Mouse (Mus musculus) heart, adult 18-20 months (tissue): ENCODE results near the gene Rxra. TPM values are rescaled to one million over a fixed set of nuclear protein-coding genes. Genes with fewer than 3 reads are reported as not detected.

Source experiments
- DNase-seq, 2 experiments: peaks; one replicate each; pipeline ENCODE4 v3.0.0; 2021 to 2022; ENCODE audit warnings: mixed read lengths in 1 of 2
- total RNA-seq, 2 experiments: library from RNA; stranded (reverse); gene quantifications; 2 replicates each; pipeline ENCODE4 v1.2.3; 2021

Gene Rxra
- total RNA-seq, 2 experiments from 2014 or later: 51.3 to 52.4 TPM

DNA sequence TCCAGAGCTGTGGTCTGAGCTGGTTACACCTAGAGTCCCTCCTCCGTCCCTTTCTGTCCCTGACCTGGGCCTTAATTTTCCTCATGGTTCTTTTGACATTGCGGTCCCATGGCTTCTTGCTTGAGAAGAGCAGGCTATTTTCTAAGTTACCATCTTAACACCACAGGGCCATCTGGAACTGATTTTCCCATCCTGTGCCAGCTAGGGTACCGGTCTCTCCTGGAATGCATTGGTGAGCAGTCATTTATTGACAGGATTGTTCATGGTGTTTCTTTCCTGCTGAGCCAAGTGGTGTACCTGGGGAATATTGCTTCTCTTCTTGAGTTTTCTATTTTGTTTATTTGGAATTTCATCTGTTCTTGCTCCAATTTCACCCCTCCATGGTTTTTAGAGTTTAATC is 131.4 kb downstream of the Rxra start:
- DNase-seq: no peak

DNA sequence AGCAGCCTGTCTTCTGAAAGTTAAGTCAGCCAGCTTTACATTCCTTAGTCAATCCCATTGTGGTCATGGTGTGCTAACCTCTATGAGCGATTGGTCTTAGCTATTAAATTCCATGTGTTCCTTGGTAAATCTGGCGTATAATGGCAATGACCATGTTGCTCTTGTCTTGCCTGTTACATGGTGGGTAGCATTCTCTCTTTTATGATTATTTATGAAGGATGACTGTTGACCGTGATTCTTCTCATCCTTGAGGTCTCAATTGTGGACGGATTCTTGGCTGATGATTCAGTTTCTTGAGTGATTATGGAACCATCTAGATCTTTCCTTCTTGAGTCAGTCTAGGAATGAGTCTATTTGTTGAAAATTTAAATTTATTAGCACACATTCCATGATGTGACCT is 133.7 kb downstream of the Rxra start:
- DNase-seq: no peak

Other genes starting within 250 kb of the Rxra start
- gene Vav2, start 249.4 kb upstream of the Rxra start, total RNA-seq: 10 to 100 TPM; 10.2 to 13.1 TPM
- gene Brd3os, start 234.1 kb upstream of the Rxra start, total RNA-seq: 1 to 10 TPM; 1.4 to 1.8 TPM
- 10 to 100 TPM; 25.9 TPM for gene Brd3, start 168.8 kb upstream of the Rxra start, total RNA-seq
- 10 to 100 TPM; 23.5 to 26.5 TPM for gene Wdr5, start 161.3 kb upstream of the Rxra start, total RNA-seq
- gene Col5a1, start 210.0 kb downstream of the Rxra start, total RNA-seq: 10 to 100 TPM; 14.8 to 17.9 TPM